Mouse (Mus musculus) heart, embryonic 13.5 days (tissue): Measurements from ENCODE around the gene Rtn4ip1. TPM values are rescaled to one million over a fixed set of nuclear protein-coding genes. Genes with fewer than 3 reads are reported as not detected.
A peak's percentile ranks its signal among the peaks of the same experiment; 100 is the strongest.

Source experiments
- ATAC-seq: fragments of 200-750 bp; cut with Nextera tagmentation; 2 replicates; pipeline ENCODE4 v1.8.0; 2017; ENCODE audit warnings: moderate TSS enrichment; ENCODE audit not compliant: insufficient number of reproducible peaks, low FRiP score, low TSS enrichment; ENCODE audit errors: extremely low read depth
- H3K27ac ChIP-seq: fragments of 300-500 bp; sonication (generic); replicated peaks from 2 replicates; pipeline ENCODE4 v1.5.1; 2015; ENCODE audit warnings: moderate library complexity, mild to moderate bottlenecking, inconsistent platforms
- H3K27me3 ChIP-seq: fragments of 300-500 bp; sonication (generic); replicated peaks from 2 replicates; pipeline ENCODE4 v1.6.1; 2015; ENCODE audit warnings: mild to moderate bottlenecking, inconsistent platforms
- H3K36me3 ChIP-seq: fragments of 300-500 bp; sonication (generic); 2 replicates; pipeline ENCODE4 v1.6.1; 2015; ENCODE audit warnings: mild to moderate bottlenecking, inconsistent platforms
- H3K4me1 ChIP-seq: fragments of 300-500 bp; sonication (generic); 2 replicates; pipeline ENCODE4 v1.6.1; 2015; ENCODE audit warnings: inconsistent platforms
- H3K4me2 ChIP-seq: fragments of 300-500 bp; sonication (generic); 2 replicates; pipeline ENCODE4 v1.6.1; 2015; ENCODE audit warnings: inconsistent platforms, mild to moderate bottlenecking, moderate library complexity
- H3K4me3 ChIP-seq: fragments of 300-500 bp; sonication (generic); 2 replicates; pipeline ENCODE4 v1.5.1; 2015; ENCODE audit warnings: moderate library complexity, mild to moderate bottlenecking, inconsistent platforms
- H3K9ac ChIP-seq: fragments of 300-500 bp; sonication (generic); 2 replicates; pipeline ENCODE4 v1.6.1; 2015; ENCODE audit warnings: inconsistent platforms, mild to moderate bottlenecking, moderate library complexity
- H3K9me3 ChIP-seq: fragments of 300-500 bp; sonication (generic); 2 replicates; pipeline ENCODE4 v1.6.1; 2016; ENCODE audit warnings: inconsistent platforms
- WGBS: fragments of 180-500 bp; shearing (Covaris S2); methylation state at CpG from one replicate; pipeline ENCODE4 v1.1.7; 2015; ENCODE audit warnings: mixed read lengths; 5-methylcytosine and 5-hydroxymethylcytosine counted together
- polyA plus RNA-seq: library from polyadenylated mRNA; unstranded; fragments of >200 nt; fragmentation: Nextera tagmentation; extraction: Ambion mirVana; gene quantifications from 2 replicates; pipeline ENCODE4 v1.2.1, GENCODE M21; 2015

The Rtn4ip1 gene
- polyA plus RNA-seq, 1 experiment from 2014 or later: 22.9 TPM

- 4% methylated on average over 11 of the region's 11 CpGs for WGBS
- peaks cover 99% of the 10 kb centered on the region for H3K27me3 ChIP-seq
- ATAC-seq: no peak
These were observed 101.5 kb downstream of the Rtn4ip1 start for GRCm38 (mm10) chr10:44002995-44003524.

GRCm38 (mm10) chr10:44003551-44004151 lies 102.0 kb downstream of the Rtn4ip1 start:
- Histone ChIP-seq H3K4me2 (peak overlapping the region; percentile 82), H3K27me3 (peaks cover 99% of the 10 kb centered on the region)
- no peak for ATAC-seq

More at GRCm38 (mm10) chr10:44002995-44003524, 101.5 kb downstream of the Rtn4ip1 start:
- Histone ChIP-seq H3K36me3 (no peaks in the 10 kb centered on the region), H3K4me1 (peaks cover 31% of the 10 kb centered on the region), H3K4me2 (peak overlapping the region; percentile 82), H3K9me3 (no peaks in the 10 kb centered on the region), H3K27ac (no peak overlapping the region), H3K9ac (peak overlapping the region; percentile 77), H3K4me3 (peak overlapping the region; percentile 78)

GRCm38 (mm10) chr10:44004221-44004751 lies 102.7 kb downstream of the Rtn4ip1 start:
- 1% methylated on average over 33 of the region's 33 CpGs for WGBS
- Histone ChIP-seq H3K27ac (no peak overlapping the region), H3K4me3 (peak overlapping the region; percentile 78), H3K4me2 (peak overlapping the region; percentile 82), H3K9ac (peak overlapping the region; percentile 77), H3K4me1 (peaks cover 25% of the 10 kb centered on the region), H3K27me3 (peaks cover 99% of the 10 kb centered on the region), H3K36me3 (no peaks in the 10 kb centered on the region), H3K9me3 (no peaks in the 10 kb centered on the region)
- ATAC-seq: no peak

More at GRCm38 (mm10) chr10:44003551-44004151, 102.0 kb downstream of the Rtn4ip1 start:
- Histone ChIP-seq H3K4me1 (peaks cover 26% of the 10 kb centered on the region), H3K27ac (no peak overlapping the region), H3K36me3 (no peaks in the 10 kb centered on the region), H3K9me3 (no peaks in the 10 kb centered on the region), H3K4me3 (peak overlapping the region; percentile 78), H3K9ac (peak overlapping the region; percentile 77)
- under 1% methylated on average over 61 of the region's 68 CpGs for WGBS

GRCm38 (mm10) chr10:44005677-44006641 lies 104.4 kb downstream of the Rtn4ip1 start:
- Histone ChIP-seq H3K36me3 (no peaks in the 10 kb centered on the region), H3K4me3 (peak overlapping the region; percentile 50), H3K4me1 (peaks cover 25% of the 10 kb centered on the region), H3K9ac (peak overlapping the region; percentile 65; the same call in 1 of the 2 replicates), H3K27ac (no peak overlapping the region), H3K27me3 (peaks cover 88% of the 10 kb centered on the region), H3K4me2 (peak overlapping the region; percentile 77), H3K9me3 (no peaks in the 10 kb centered on the region)
- WGBS: under 1% methylated on average over 40 of the region's 40 CpGs
- ATAC-seq: no peak

Other genes starting within 250 kb of the Rtn4ip1 start
- 23.6 and 24.5 TPM in 2 replicates for gene Qrsl1, start 62 bp upstream of the Rtn4ip1 start, polyA plus RNA-seq
- 0.08 and 0.13 TPM in 2 replicates for gene Crybg1, start 247.0 kb downstream of the Rtn4ip1 start, polyA plus RNA-seq